Mouse (Mus musculus) ES-E14 (cell line): Measurements from ENCODE around the gene Meox1.

Source experiments
- CHD2 ChIP-seq: IDR thresholded peaks from 2 replicates; pipeline ENCODE4 v1.6.1; 2014; ENCODE audit warnings: mild to moderate bottlenecking, low read depth, low read length, inconsistent platforms
- HCFC1 ChIP-seq: IDR thresholded peaks from 2 replicates; pipeline ENCODE4 v1.6.1; 2012; ENCODE audit warnings: low read length, inconsistent platforms, borderline replicate concordance; ENCODE audit not compliant: insufficient read depth

GRCm38 (mm10) chr11:101924441-101924976 is 30.3 kb upstream of the Meox1 start:
- no peak for TF ChIP-seq CHD2
- no peak for TF ChIP-seq HCFC1
